Mouse (Mus musculus): Measurements from ENCODE around the gene Hist1h4k.

DNA sequence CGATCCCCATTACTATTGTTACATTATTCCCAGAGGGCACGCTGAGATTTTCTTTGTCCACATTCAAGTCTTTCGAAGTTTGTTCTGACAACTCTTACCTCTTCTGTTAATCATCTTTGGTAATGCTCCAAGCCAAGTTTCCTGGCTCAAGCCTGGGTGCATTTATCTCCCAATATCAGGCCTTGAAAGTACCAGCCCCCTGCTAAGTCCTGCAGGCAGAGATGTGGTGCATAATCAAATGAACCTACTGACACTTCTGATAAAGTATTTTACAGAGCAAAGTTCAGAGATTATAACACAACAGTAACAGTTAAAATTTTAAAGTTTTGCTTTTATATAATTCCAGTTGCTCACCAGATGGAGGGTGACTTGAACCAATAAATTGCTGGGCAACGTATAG is 38.6 kb downstream of the Hist1h4k start:
- TF ChIP-seq POLR2A (IDR thresholded peaks at IDR 0.05; ENCODE audit: extremely low read depth, insufficient read depth, low read length) (no peak), CTCF (IDR thresholded peaks at IDR 0.05; ENCODE audit: extremely low read depth, insufficient read depth, low read length) (no peak)
